21 mouse cellular contexts compared by ENCODE assay signal in genomic region chr1:72587532-72587931, GRCm38 (mm10). TPM values are rescaled to one million over a fixed set of nuclear protein-coding genes. Genes with fewer than 3 reads are reported as not detected.
A peak's percentile ranks its signal among the peaks of the same experiment; 100 is the strongest.
DNase-seq lines count a peak whose midpoint lies in the region; TF ChIP-seq lines count a peak whose summit lies in the region.
"Had no signal": no experiment of that assay in that cellular context is flagged by ENCODE, and none has a peak within 500 bp of the region (broad histone marks: within the 10 kb centered on the region; RNA-seq: fewer than 3 reads in every experiment).

No protein-coding gene starts in this region.

- in situ Hi-C loops in CH12.LX (cut with MboI; ENCODE audit: low pct_ligation_motif_present, low pct_unique_long_range_greater_than_20kb, low sequenced_read_pairs) = loop anchor here (10.0 to 25.0 kb wide), 2 partner anchors 273 to 275 kb away; partner anchors contain the start of gene Igfbp5

- TF ChIP-seq POLR2A in CH12.LX (IDR thresholded peaks at IDR 0.05; ENCODE audit: low read depth, low read length) = no peak

- peak overlapping the region; percentile 95 for H3K9ac ChIP-seq in CH12.LX (ENCODE audit: insufficient read depth, low read depth)

- peak overlapping the region; percentile 85 for H3K4me2 ChIP-seq in CH12.LX (ENCODE audit: insufficient read depth, low read depth, poor library complexity, severe bottlenecking)

- H3K27me3 ChIP-seq in CH12.LX (replicated peaks) = no peaks in the 10 kb centered on the region
- H3K27me3 ChIP-seq: Patski had no signal

- peaks cover 23% of the 10 kb centered on the region for H3K79me2 ChIP-seq in CH12.LX (replicated peaks; ENCODE audit: control insufficient read depth, extremely low read depth, insufficient read depth, poor library complexity, severe bottlenecking)

- peaks cover 9 to 37% of the 10 kb centered on the region in 2 experiments for H3K4me1 ChIP-seq in CH12.LX (ENCODE audit: control insufficient read depth in 1 of 2, insufficient read depth in 2 of 2)

- H3K27ac ChIP-seq in CH12.LX (ENCODE audit: insufficient read depth, low read depth) = peak overlapping the region; percentile 82

- dilution Hi-C loops in CH12.LX (cut with MboI; ENCODE audit: extremely low pct_ligation_motif_present, extremely low pct_unique_long_range_greater_than_20kb, low sequenced_read_pairs) = no loop called here

- H3K4me3 ChIP-seq in CH12.LX (replicated peaks in 1 of 3; ENCODE audit: low read depth in 2 of 3, low read length in 2 of 3, poor library complexity in 1 of 3) = peak overlapping the region in 1 of 3 experiments; percentile 29

- DNase-seq in heart, adult 11 months = peak; percentile 74
- DNase-seq in heart, adult 9 months (ENCODE audit: low spot score in 2 of 2) = no peak
- no peak for DNase-seq in CH12.LX (ENCODE audit: extremely low read depth)
- no peak for DNase-seq in spleen, postnatal 4 days (ENCODE audit: low spot score in 2 of 2)
- DNase-seq: adrenal gland, adult 2 months; adrenal gland, adult 8-10 months; adrenal gland, postnatal 10 days; adrenal gland, postnatal 14 days; adrenal gland, postnatal 25 days; adrenal gland, postnatal 36 days; B cell, adult 2 months; cerebellum, adult 11 months; cerebellum, adult 11-12 months; cerebellum, adult 18-20 months; cerebellum, adult 2 months had no signal

- TF ChIP-seq CTCF in CH12.LX (conservative IDR thresholded peaks at IDR 0.05 in 1 of 2, IDR thresholded peaks at IDR 0.05 in 1 of 2; ENCODE audit: low read depth in 2 of 2, low read length in 2 of 2) = no peak

- H3K9me3 ChIP-seq in CH12.LX (replicated peaks; ENCODE audit: low read length) = no peaks in the 10 kb centered on the region
- H3K9me3 ChIP-seq: G1E had no signal

- no peak for TF ChIP-seq RAD21 in CH12.LX (IDR thresholded peaks at IDR 0.05; ENCODE audit: low read depth, low read length)

- no peak for TF ChIP-seq EP300 in CH12.LX (IDR thresholded peaks at IDR 0.05; ENCODE audit: low read length)

- H3K36me3 ChIP-seq in CH12.LX (replicated peaks in 1 of 2; ENCODE audit: control insufficient read depth in 1 of 2, insufficient read depth in 1 of 2, low read length in 1 of 2) = peaks cover 27 to 48% of the 10 kb centered on the region in 2 experiments

TF ChIP-seq in CH12.LX, 34 proteins besides CTCF, POLR2A, EP300 and RAD21:
- TF ChIP-seq BHLHE40 (IDR thresholded peaks at IDR 0.05; ENCODE audit: low read depth, low read length) = peak; percentile 73
- TF ChIP-seq MXI1 (IDR thresholded peaks at IDR 0.05; ENCODE audit: low read depth, low read length) = peak; percentile 49; the same call in 1 of the 2 replicates
- TF ChIP-seq NRF1 (IDR thresholded peaks at IDR 0.05; ENCODE audit: low read depth, low read length) = peak; percentile 39; the same call in 1 of the 2 replicates
- peak; percentile 51; the same call in 1 of the 2 replicates for TF ChIP-seq MYC (IDR thresholded peaks at IDR 0.05; ENCODE audit: low read depth, low read length)
- TF ChIP-seq USF1 (IDR thresholded peaks at IDR 0.05; ENCODE audit: low read depth, low read length) = no peak
- TF ChIP-seq MAX (IDR thresholded peaks at IDR 0.05; ENCODE audit: low read length) = no peak
TF ChIP-seq in CH12.LX: peak in this region for 4.

RNA-seq across cellular contexts. Expression of gene Smarcal1, which starts 4.5 kb away (rescaled TPM):
- total RNA-seq in CH12.LX (2012; rRNA removed) (43.1 and 54.2 TPM in 2 replicates), CH12.LX (2014; rRNA removed) (25.2 and 27.3 TPM in 2 replicates)
- 34.9 and 36.5 TPM in 2 replicates for polyA plus RNA-seq in CH12.LX (2012; ENCODE audit: insufficient read length, low read depth)

RNA-seq across cellular contexts. Expression of gene March4, which starts 50.8 kb away (rescaled TPM):
- total RNA-seq in CH12.LX (2012; rRNA removed) (0.04 TPM in 1 of 2 replicates, not detected in the other), CH12.LX (2014; rRNA removed) (0.04 TPM in 1 of 2 replicates, not detected in the other)
- polyA plus RNA-seq in CH12.LX (2012; ENCODE audit: insufficient read length, low read depth) = 0.07 TPM in 1 of 2 replicates, not detected in the other
- total RNA-seq: ES-E14, MEL had no signal
- polyA plus RNA-seq: activated CD4-positive, CD25-positive, alpha-beta regulatory T cell, adult 4 months; CD4-positive, CD25-positive, alpha-beta regulatory T cell, adult 4 months; G1E had no signal
